Mouse (Mus musculus) thymus, postnatal 0 days (tissue): ENCODE results near the gene Patz1. TPM values are rescaled to one million over a fixed set of nuclear protein-coding genes. Genes with fewer than 3 reads are reported as not detected.

Experiments
- DNase-seq: peaks from one replicate; pipeline ENCODE4 v3.0.0-alpha.2; 2015; ENCODE audit warnings: low spot score
- polyA plus RNA-seq: library from polyadenylated mRNA; unstranded; fragments of >200 nt; fragmentation: Nextera tagmentation; extraction: Ambion mirVana; gene quantifications from 2 replicates; pipeline ENCODE4 v1.2.1, GENCODE M21; 2015

Patz1 gene
- polyA plus RNA-seq, 1 experiment from 2014 or later: 91.1 TPM

DNA sequence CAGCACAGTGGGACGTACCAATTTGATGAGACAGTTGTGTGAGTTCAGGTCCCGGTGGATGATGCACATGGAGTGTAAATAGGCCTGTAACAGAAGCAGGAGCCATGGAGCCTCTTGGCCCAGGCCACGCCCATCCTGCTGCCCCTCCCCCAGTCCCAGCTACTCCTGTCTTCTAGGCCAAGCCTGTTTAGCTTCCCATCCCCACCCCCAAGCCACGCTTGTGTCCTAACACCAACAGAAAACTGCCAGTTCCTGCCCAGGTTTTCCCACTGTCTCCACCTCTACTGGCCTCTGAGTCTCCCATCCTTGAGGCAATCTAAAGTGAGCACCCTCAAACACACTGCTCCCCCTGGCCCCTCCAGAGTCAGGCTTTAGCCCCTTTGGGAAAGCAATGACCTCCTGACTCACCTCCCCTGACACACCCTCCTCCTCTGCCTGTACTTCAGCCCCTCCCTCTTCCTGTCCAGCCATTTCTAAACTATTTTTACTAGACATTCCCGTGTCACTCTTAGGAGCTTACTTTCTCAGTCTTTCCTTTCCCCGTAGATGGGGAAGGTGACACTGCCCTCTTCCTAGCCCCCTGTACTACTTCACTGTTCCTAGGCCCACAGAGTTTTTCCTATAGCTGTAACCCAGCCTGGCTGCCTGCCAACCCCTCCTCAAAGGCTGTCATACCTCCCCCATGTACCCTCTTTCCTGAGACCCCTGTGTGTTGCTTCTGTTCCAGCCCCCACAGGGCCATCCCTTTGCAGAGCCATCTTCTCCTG lies 60.1 kb downstream of the Patz1 start:
- no peak for DNase-seq

DNA sequence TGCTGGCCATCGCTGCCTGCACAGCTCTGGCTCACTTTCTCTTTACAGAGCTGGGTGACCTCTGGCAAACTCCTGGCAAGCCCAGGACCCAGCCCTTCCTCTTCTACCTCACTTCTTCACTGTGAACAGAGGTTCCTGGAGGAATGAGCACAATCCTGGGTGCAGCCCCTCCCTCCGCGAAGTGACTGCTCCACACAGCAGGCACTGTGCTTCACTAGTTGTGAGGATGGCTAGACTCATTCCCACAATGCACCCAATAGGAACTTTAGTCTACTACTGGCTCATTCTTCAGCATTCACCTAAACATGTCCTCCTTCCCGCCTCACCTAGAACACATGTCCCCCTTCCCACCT lies 60.6 kb downstream of the Patz1 start:
- DNase-seq: no peak

DNA sequence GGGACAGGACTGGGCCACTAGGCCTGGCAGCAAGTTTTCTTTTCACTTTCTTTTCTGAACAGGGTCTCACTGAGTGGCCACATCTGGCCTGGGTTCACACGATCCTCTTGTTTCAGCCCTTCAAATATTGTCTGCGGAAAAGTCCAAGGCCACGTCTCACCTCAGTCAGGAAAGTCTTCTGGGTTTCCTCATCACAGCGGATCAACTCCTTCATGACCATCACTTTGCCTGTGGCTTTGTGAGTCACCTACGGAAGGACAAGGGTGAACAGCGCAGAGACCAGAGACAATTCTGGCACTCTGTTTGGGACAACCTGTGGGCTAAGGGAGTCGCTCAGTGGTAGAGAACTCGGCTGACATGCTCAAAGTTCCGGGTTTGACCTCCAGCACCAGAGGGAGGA lies 63.5 kb downstream of the Patz1 start:
- no peak for DNase-seq

- peak; percentile 58 for DNase-seq
Observed at GRCm38 (mm10) chr11:3352990-3353585, 64.4 kb downstream of the Patz1 start.

Other genes starting within 250 kb of the Patz1 start
- gene Sfi1, start 95.4 kb upstream of the Patz1 start, polyA plus RNA-seq: 9.7 and 14.0 TPM in 2 replicates
- 26.9 and 29.6 TPM in 2 replicates for gene Eif4enif1, start 86.5 kb upstream of the Patz1 start, polyA plus RNA-seq
- 246 and 250 TPM in 2 replicates for gene Drg1, start 22.5 kb upstream of the Patz1 start, polyA plus RNA-seq
- gene Pik3ip1, start 41.5 kb downstream of the Patz1 start, polyA plus RNA-seq: 90.2 and 94.4 TPM in 2 replicates
- gene Limk2, start 120.3 kb downstream of the Patz1 start, polyA plus RNA-seq: 46.8 and 47.0 TPM in 2 replicates
- gene Rnf185, start 163.5 kb downstream of the Patz1 start, polyA plus RNA-seq: 17.2 and 17.4 TPM in 2 replicates
- 0.90 TPM in 2 replicates for gene Pla2g3, start 199.4 kb downstream of the Patz1 start, polyA plus RNA-seq
- gene Inpp5j, start 215.9 kb downstream of the Patz1 start, polyA plus RNA-seq: 0.12 and 0.32 TPM in 2 replicates
- 16.3 and 17.6 TPM in 2 replicates for gene Selenom, start 225.8 kb downstream of the Patz1 start, polyA plus RNA-seq